Mouse (Mus musculus) neutrophil, adult 83 days (primary cell): ENCODE data around the gene 9830107B12Rik. TPM values are rescaled to one million over a fixed set of nuclear protein-coding genes. Genes with fewer than 3 reads are reported as not detected.

ENCODE experiments used
- total RNA-seq, 2 experiments: library from RNA; stranded (reverse); gene quantifications; one replicate each; pipeline ENCODE4 v1.2.4; 2023

9830107B12Rik gene
- 10 to 100 TPM; 59.4 to 64.5 TPM for total RNA-seq

GRCm38 (mm10) chr17:48146120-48146519 lies at the start of gene 9830107B12Rik:
Gene 9830107B12Rik, minus strand, starts transcription at chr17:48146268.

GRCm38 (mm10) chr17:48167103-48167502 lies 21.0 kb upstream of the 9830107B12Rik start, which contains the start of gene A530064D06Rik:
Gene A530064D06Rik, minus strand, starts transcription at chr17:48167275.

GRCm38 (mm10) chr17:48089019-48089418 lies 57.0 kb downstream of the 9830107B12Rik start, which contains the start of gene 1700067P10Rik:
Gene 1700067P10Rik, plus strand, starts transcription at chr17:48089319.

Other genes with a start within 250 kb of the 9830107B12Rik start
- gene Foxp4, start 221.6 kb downstream of the 9830107B12Rik start, total RNA-seq = 10 to 100 TPM; 10.3 to 10.6 TPM
- gene 1700122O11Rik, start 108.0 kb downstream of the 9830107B12Rik start, total RNA-seq = not detected
- gene 1700067P10Rik, start 56.9 kb downstream of the 9830107B12Rik start, total RNA-seq = not detected
- gene A530064D06Rik, start 21.0 kb upstream of the 9830107B12Rik start, total RNA-seq = 10 to 100 TPM; 72.0 to 73.9 TPM
- gene Trem1, start 86.5 kb upstream of the 9830107B12Rik start, total RNA-seq = 100 to 1,000 TPM; 431 to 451 TPM
- 100 to 1,000 TPM; 335 TPM for gene Trem3, start 101.5 kb upstream of the 9830107B12Rik start, total RNA-seq
- gene Treml4, start 118.0 kb upstream of the 9830107B12Rik start, total RNA-seq = 10 to 100 TPM; 25.6 to 30.3 TPM
- 100 to 1,000 TPM; 100 to 107 TPM for gene Treml2, start 153.2 kb upstream of the 9830107B12Rik start, total RNA-seq
- gene B430306N03Rik, start 169.9 kb upstream of the 9830107B12Rik start, total RNA-seq = 100 to 1,000 TPM; 125 to 140 TPM
- 10 to 100 TPM; 10.9 to 12.3 TPM for gene Trem2, start 200.1 kb upstream of the 9830107B12Rik start, total RNA-seq
- gene Treml1, start 213.6 kb upstream of the 9830107B12Rik start, total RNA-seq = 1 to 10 TPM; 1.7 to 1.8 TPM